Mouse (Mus musculus) cortical plate, adult 2 months (tissue): ENCODE results near the gene Emp2.

Source experiments
- CTCF ChIP-seq: fragments of 200-500 bp; IDR thresholded peaks from 2 replicates; pipeline ENCODE4 v1.5.1; 2011; ENCODE audit warnings: mild to moderate bottlenecking, control low read depth, low read length; ENCODE audit not compliant: insufficient read depth; ENCODE audit errors: extremely low read depth
- POLR2A ChIP-seq: fragments of 200-500 bp; IDR thresholded peaks from 2 replicates; pipeline ENCODE4 v1.6.1; 2011; ENCODE audit warnings: mild to moderate bottlenecking, low read length, control low read depth; ENCODE audit not compliant: insufficient read depth; ENCODE audit errors: extremely low read depth

DNA sequence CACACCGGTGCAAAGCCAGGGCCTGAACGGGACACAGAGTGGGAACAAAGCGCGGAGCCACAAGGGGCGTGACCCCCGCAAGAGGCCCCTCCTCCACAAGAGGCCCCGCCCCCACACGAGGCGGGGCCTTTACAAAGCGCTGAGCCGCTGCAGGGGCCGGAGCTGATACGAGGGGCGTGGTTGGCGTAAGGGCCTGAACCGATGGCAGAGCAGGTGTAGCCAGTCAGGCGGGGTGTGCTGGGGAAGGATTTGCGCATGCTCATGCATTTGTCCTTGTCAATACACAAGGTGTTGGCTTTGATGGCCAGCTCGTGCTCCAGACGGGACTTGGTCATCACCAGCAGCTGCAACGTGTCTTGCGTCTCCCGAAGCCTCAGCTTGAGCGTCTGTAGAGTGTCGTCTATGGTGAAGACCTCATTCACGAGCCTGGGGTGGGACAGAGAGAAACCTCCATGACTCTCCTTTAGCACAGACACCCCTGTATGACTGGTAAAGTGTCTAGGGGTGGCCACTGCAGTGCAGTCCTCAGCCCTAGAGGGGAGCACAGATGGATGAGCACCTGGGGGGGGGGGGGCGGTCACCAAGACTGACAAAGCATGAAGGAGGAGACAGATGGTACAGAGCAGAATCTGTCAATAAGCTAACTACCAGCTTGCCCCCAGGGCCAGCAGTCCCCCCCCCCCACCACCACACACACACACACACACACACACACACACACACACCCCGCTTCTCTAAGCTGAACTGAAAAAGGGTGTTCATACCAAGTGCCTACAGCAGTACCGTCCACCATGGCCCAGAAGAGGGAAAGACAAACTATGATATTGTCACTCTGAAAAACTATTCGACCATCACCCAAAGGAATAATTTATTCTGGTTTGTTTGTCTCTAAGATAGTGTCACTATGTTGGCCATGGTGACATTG is 44.5 kb upstream of the Emp2 start:
- no peak for TF ChIP-seq CTCF
- no peak for TF ChIP-seq POLR2A
